Comparison of ENCODE assay signal across 13 mouse cellular contexts in the genomic region with DNA sequence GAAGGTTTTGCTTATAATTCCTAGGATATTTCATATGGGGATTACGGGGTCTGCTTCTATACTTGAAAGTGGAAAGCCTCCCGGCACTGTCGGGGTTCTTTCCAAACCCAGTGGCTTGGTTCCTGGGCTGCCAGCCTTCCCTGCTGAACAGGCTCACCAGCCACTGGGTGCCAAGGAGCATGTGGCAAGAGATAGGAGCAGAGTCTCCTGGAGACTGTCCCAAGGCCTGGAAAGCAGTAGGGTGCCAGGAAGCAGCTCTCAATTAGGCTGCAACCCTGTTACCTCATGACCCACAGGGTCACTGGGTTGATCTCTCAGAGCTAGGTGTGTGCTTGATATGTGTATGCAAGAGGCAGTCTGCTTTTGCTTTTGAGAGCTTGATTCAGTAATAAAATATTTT. TPM values are rescaled to one million over a fixed set of nuclear protein-coding genes. Genes with fewer than 3 reads are reported as not detected.
DNase-seq lines count a peak whose midpoint lies in the region; ATAC-seq and TF ChIP-seq lines count a peak whose summit lies in the region.
"Had no signal": no experiment of that assay in that cellular context is flagged by ENCODE, and none has a peak within 500 bp of the region (broad histone marks: within the 10 kb centered on the region; RNA-seq: fewer than 3 reads in every experiment).

No protein-coding gene starts in this region.

- H3K4me1 ChIP-seq in lung, postnatal 0 days (ENCODE audit: insufficient read depth, low read depth, low read length) = peaks cover 10% of the 10 kb centered on the region; the same call in 1 of the 2 replicates
- H3K4me1 ChIP-seq in lung, adult 2 months (ENCODE audit: control insufficient read depth, insufficient read depth, low read length) = peaks cover 7% of the 10 kb centered on the region

- no peak for ATAC-seq in lung, postnatal 0 days

- no peaks in the 10 kb centered on the region for H3K9me3 ChIP-seq in lung, postnatal 0 days (ENCODE audit: low read length)
- H3K9me3 ChIP-seq: heart, embryonic 10.5 days; limb, embryonic 15.5 days had no signal

- no peak for TF ChIP-seq CTCF in lung, postnatal 0 days (IDR thresholded peaks at IDR 0.05)
- no peak for TF ChIP-seq CTCF in lung, adult 2 months (IDR thresholded peaks at IDR 0.05; ENCODE audit: insufficient read depth, low read length)

- peak; percentile 78 for DNase-seq in gastrocnemius, adult 18-20 months (ENCODE audit: low spot score)
- no peak for DNase-seq in gastrocnemius, postnatal 4 days (ENCODE audit: low spot score in 2 of 2)
- DNase-seq in lung, postnatal 0 days (ENCODE audit: low spot score) = no peak
- no peak for DNase-seq in lung, adult 2 months
- peak; percentile 77 to 84 for DNase-seq in adrenal gland, postnatal 36 days
- no peak for DNase-seq in layer of hippocampus, postnatal 36 days
- DNase-seq: kidney, postnatal 14 days; thymus, postnatal 25 days had no signal

- no peak overlapping the region for H3K9ac ChIP-seq in lung, postnatal 0 days (replicated peaks; ENCODE audit: low read depth)
- H3K9ac ChIP-seq: hindbrain, embryonic 14.5 days; limb, embryonic 15.5 days had no signal

- H3K4me3 ChIP-seq in lung, postnatal 0 days (ENCODE audit: low read depth, low read length) = no peak overlapping the region
- H3K4me3 ChIP-seq in lung, adult 2 months (replicated peaks; ENCODE audit: extremely low read depth, low read depth, low read length) = no peak overlapping the region
- H3K4me3 ChIP-seq in macrophage (ENCODE audit: inconsistent target) = no peak overlapping the region
- H3K4me3 ChIP-seq: erythroblast, embryonic 14.5 days; heart, embryonic 10.5 days; limb, embryonic 15.5 days had no signal

- peaks cover 22% of the 10 kb centered on the region for H3K79me2 ChIP-seq in macrophage (ENCODE audit: inconsistent target)

- H3K36me3 ChIP-seq in lung, postnatal 0 days (ENCODE audit: insufficient read depth, low read length) = no peaks in the 10 kb centered on the region
- H3K36me3 ChIP-seq in macrophage (ENCODE audit: inconsistent target) = no peaks in the 10 kb centered on the region
- H3K36me3 ChIP-seq: heart, embryonic 10.5 days; limb, embryonic 15.5 days had no signal

- H3K4me2 ChIP-seq in lung, postnatal 0 days (replicated peaks; ENCODE audit: low read depth, low read length) = no peak overlapping the region
- H3K4me2 ChIP-seq: hindbrain, embryonic 14.5 days had no signal

- H3K27ac ChIP-seq in lung, postnatal 0 days (ENCODE audit: low read length) = peak overlapping the region; percentile 38; the same call in 1 of the 2 replicates
- H3K27ac ChIP-seq in macrophage = peak overlapping the region; percentile 69; the same call in 1 of the 2 replicates
- H3K27ac ChIP-seq: heart, embryonic 10.5 days; hindbrain, embryonic 14.5 days had no signal

- no peak for TF ChIP-seq POLR2A in lung, adult 2 months (IDR thresholded peaks at IDR 0.05; ENCODE audit: borderline replicate concordance, extremely low read depth, low read depth, low read length)

- H3K27me3 ChIP-seq in lung, postnatal 0 days (replicated peaks; ENCODE audit: insufficient read depth, low read length) = no peaks in the 10 kb centered on the region

- 83% methylated on average over 3 of the region's 3 CpGs for WGBS in lung, postnatal 0 days
- 60% methylated on average over 3 of the region's 3 CpGs for WGBS in lung, adult 2 months
- 95% methylated on average over 3 of the region's 3 CpGs for WGBS in macrophage (ENCODE audit: missing documents)

- no peak for TF ChIP-seq EP300 in lung, postnatal 0 days (IDR thresholded peaks at IDR 0.05)

RNA-seq across cellular contexts. Expression of a gene that starts 1.3 kb away (rescaled TPM):
- total RNA-seq in gastrocnemius, adult 18-20 months (2021) = 100 to 1,000 TPM; 162 to 171 TPM
- total RNA-seq in gastrocnemius, postnatal 4 days (2021) = 100 to 1,000 TPM; 191 to 194 TPM
- polyA plus RNA-seq in lung, postnatal 0 days (2015; fragmentation: Nextera tagmentation; extraction: Ambion mirVana) = 140 and 185 TPM in 2 replicates
- polyA plus RNA-seq in lung, adult 2 months (2012; rRNA removed) = 70.1 and 125 TPM in 2 replicates
- 100 to 1,000 TPM; 154 TPM for total RNA-seq in adrenal gland, postnatal 36 days (2021)
- 10 to 100 TPM; 45.3 to 93.7 (median 74.0) TPM for total RNA-seq in macrophage (2018; cell fraction: chromatin; rRNA removed)
- total RNA-seq in macrophage (2018; cell fraction: cytosol; rRNA removed) = 100 to 1,000 TPM in 3 of 26 experiments, 10 to 100 TPM in 23; 70.3 to 106 (median 85.7) TPM
- total RNA-seq in macrophage (2018; cell fraction: nucleus; rRNA removed) = 100 to 1,000 TPM in 1 of 26 experiments, 10 to 100 TPM in 25; 48.9 to 106 (median 80.9) TPM
- polyA plus RNA-seq in macrophage (2018) = 73.4 to 91.8 TPM (median 81.3 TPM) in 3 replicates
- total RNA-seq in layer of hippocampus, postnatal 36 days (2021) = 100 to 1,000 TPM; 165 to 167 TPM

RNA-seq across cellular contexts. Expression of a gene that starts 28.1 kb away (rescaled TPM):
- 10 to 100 TPM; 43.9 to 44.1 TPM for total RNA-seq in gastrocnemius, adult 18-20 months (2021)
- total RNA-seq in gastrocnemius, postnatal 4 days (2021) = 10 to 100 TPM; 47.4 to 49.3 TPM
- 87.3 and 96.8 TPM in 2 replicates for polyA plus RNA-seq in lung, postnatal 0 days (2015; fragmentation: Nextera tagmentation; extraction: Ambion mirVana)
- polyA plus RNA-seq in lung, adult 2 months (2012; rRNA removed) = 60.6 and 80.9 TPM in 2 replicates
- total RNA-seq in adrenal gland, postnatal 36 days (2021) = 10 to 100 TPM; 70.3 to 75.0 TPM
- 10 to 100 TPM; 16.2 to 71.1 (median 44.2) TPM for total RNA-seq in macrophage (2018; cell fraction: chromatin; rRNA removed)
- 10 to 100 TPM; 29.1 to 60.6 (median 47.8) TPM for total RNA-seq in macrophage (2018; cell fraction: cytosol; rRNA removed)
- total RNA-seq in macrophage (2018; cell fraction: nucleus; rRNA removed) = 100 to 1,000 TPM in 1 of 26 experiments, 10 to 100 TPM in 25; 34.6 to 107 (median 56.5) TPM
- polyA plus RNA-seq in macrophage (2018) = 38.7 to 66.0 TPM (median 52.4 TPM) in 3 replicates
- total RNA-seq in layer of hippocampus, postnatal 36 days (2021) = 10 to 100 TPM; 71.5 to 73.1 TPM

Comparison
In these comparisons a context has a peak if more than half of its experiments do, and no peak if none do; other contexts are left out.
1. DNase-seq: peak in gastrocnemius, adult 18-20 months (single experiment) and adrenal gland, postnatal 36 days (2 of 2); none in gastrocnemius, postnatal 4 days (0 of 2), lung, postnatal 0 days (single experiment), lung, adult 2 months (single experiment) and layer of hippocampus, postnatal 36 days (0 of 2).